Mouse (Mus musculus): ENCODE measurements around the gene Lama2. TPM values are rescaled to one million over a fixed set of nuclear protein-coding genes. Genes with fewer than 3 reads are reported as not detected.

Gene Lama2
- polyA plus RNA-seq, 1 experiment from 2014 or later, result 6.6 TPM

- H3K27ac ChIP-seq (replicated peaks; ENCODE audit: low read depth, low read length), result no peak overlapping the region
- no peaks in the 10 kb centered on the region for H3K27me3 ChIP-seq (ENCODE audit: control insufficient read depth, insufficient read depth, low read length)
- no peaks in the 10 kb centered on the region for H3K9me3 ChIP-seq (ENCODE audit: control insufficient read depth, low read length)
- no peaks in the 10 kb centered on the region for H3K36me3 ChIP-seq (ENCODE audit: control insufficient read depth, insufficient read depth, low read length)
- no peak overlapping the region for H3K4me3 ChIP-seq (replicated peaks; ENCODE audit: low read depth, low read length)
- no peaks in the 10 kb centered on the region for H3K4me1 ChIP-seq (ENCODE audit: control insufficient read depth, insufficient read depth, low read length)
- no peak overlapping the region for H3K4me2 ChIP-seq (ENCODE audit: low read length)
- ATAC-seq (ENCODE audit: low FRiP score, low TSS enrichment) (peak; percentile 40; the same call in 1 of the 2 replicates), DNase-seq (peak; percentile 23)
- no peak overlapping the region for H3K9ac ChIP-seq (replicated peaks; ENCODE audit: low read length)
- 51% methylated on average over 1 of the region's 1 CpGs for WGBS
Observed at GRCm38 (mm10) chr10:27468274-27468673, 151.3 kb downstream of the Lama2 start.

DNA sequence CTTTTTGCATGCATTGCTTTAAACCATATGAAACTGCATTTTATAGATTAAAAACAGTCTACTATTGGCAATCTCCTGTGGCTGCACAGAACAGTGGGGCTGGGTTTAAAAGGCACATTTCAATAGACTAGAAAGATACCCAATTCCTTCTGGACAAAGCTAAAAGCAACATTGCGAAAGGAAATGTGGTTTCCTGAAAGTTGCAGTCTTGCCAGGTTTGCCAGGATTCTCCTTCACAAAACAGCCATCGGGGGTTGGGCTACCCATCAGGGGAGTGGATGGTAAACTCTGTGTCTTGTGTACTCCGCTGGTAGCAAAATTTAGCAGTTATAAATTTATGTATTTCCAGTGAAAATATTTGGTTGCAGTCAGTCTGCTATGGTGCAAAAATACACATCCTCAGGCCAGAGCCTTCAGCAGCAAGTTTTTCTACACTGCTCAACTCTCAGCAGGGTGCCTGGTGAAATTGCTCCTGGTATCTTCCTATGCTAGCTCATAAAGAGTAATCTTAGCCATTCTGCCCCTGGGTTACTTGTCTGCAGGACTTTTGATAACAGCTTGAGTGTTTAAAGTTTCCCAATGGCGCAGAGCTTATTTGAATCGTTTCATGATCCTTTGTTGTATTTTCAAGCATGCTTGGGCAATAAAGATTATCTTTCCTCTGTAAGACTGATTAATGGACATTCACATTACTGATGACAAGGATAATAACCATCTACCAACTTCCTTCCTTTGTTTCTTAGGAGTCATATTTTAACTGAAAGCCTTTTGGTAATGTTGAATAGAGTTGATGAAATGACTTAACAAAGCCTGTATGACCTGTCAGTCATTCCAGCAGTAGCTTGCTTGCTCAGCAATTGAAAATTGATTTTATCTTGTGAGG lies 205.7 kb downstream of the Lama2 start:
- ATAC-seq (ENCODE audit: low FRiP score, low TSS enrichment), result no peak
- H3K36me3 ChIP-seq (ENCODE audit: control insufficient read depth, insufficient read depth, low read length), result no peaks in the 10 kb centered on the region
- H3K4me1 ChIP-seq (ENCODE audit: control insufficient read depth, insufficient read depth, low read length), result no peaks in the 10 kb centered on the region
- no peaks in the 10 kb centered on the region for H3K9me3 ChIP-seq (ENCODE audit: control insufficient read depth, low read length)
- DNase-seq, result peak; percentile 8
- no peak overlapping the region for H3K4me2 ChIP-seq (ENCODE audit: low read length)
- no peak overlapping the region for H3K4me3 ChIP-seq (replicated peaks; ENCODE audit: low read depth, low read length)
- H3K9ac ChIP-seq (replicated peaks; ENCODE audit: low read length), result no peak overlapping the region
- no peaks in the 10 kb centered on the region for H3K27me3 ChIP-seq (ENCODE audit: control insufficient read depth, insufficient read depth, low read length)
- WGBS, result 85% methylated on average over 5 of the region's 5 CpGs
- H3K27ac ChIP-seq (replicated peaks; ENCODE audit: low read depth, low read length), result no peak overlapping the region

GRCm38 (mm10) chr10:27390753-27391152 lies 228.8 kb downstream of the Lama2 start:
- no peak overlapping the region for H3K27ac ChIP-seq (replicated peaks; ENCODE audit: low read depth, low read length)
- no peaks in the 10 kb centered on the region for H3K9me3 ChIP-seq (ENCODE audit: control insufficient read depth, low read length)
- H3K9ac ChIP-seq (replicated peaks; ENCODE audit: low read length), result no peak overlapping the region
- H3K4me2 ChIP-seq (ENCODE audit: low read length), result no peak overlapping the region
- H3K4me3 ChIP-seq (replicated peaks; ENCODE audit: low read depth, low read length), result no peak overlapping the region
- DNase-seq, result no peak
- H3K36me3 ChIP-seq (ENCODE audit: control insufficient read depth, insufficient read depth, low read length), result no peaks in the 10 kb centered on the region
- WGBS, result 92% methylated on average over 1 of the region's 1 CpGs
- no peaks in the 10 kb centered on the region for H3K4me1 ChIP-seq (ENCODE audit: control insufficient read depth, insufficient read depth, low read length)
- H3K27me3 ChIP-seq (ENCODE audit: control insufficient read depth, insufficient read depth, low read length), result no peaks in the 10 kb centered on the region
- ATAC-seq (ENCODE audit: low FRiP score, low TSS enrichment), result no peak

DNA sequence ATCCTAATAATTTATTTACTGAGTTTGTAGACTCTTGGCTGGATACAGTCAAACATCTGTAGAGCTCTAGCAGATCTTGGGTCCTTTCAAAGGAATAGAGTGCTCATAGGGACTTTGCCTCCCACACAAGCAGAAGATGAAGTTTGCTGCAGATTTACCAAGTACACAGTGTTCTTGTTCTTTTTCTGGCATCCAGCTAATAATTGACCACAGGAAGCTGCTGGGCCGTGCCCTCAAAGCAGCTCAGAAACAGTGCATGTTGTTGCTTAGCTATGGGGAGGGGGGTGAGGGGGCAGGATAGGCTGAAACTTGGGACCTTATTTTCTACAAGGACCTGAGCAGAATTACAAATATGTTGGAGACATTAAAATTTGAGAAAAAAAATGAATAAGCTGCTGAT lies 232.0 kb downstream of the Lama2 start:
- no peaks in the 10 kb centered on the region for H3K27me3 ChIP-seq (ENCODE audit: control insufficient read depth, insufficient read depth, low read length)
- no peak overlapping the region for H3K27ac ChIP-seq (replicated peaks; ENCODE audit: low read depth, low read length)
- H3K4me3 ChIP-seq (replicated peaks; ENCODE audit: low read depth, low read length), result no peak overlapping the region
- no peaks in the 10 kb centered on the region for H3K36me3 ChIP-seq (ENCODE audit: control insufficient read depth, insufficient read depth, low read length)
- 77% methylated on average over 1 of the region's 1 CpGs for WGBS
- DNase-seq, result no peak
- ATAC-seq (ENCODE audit: low FRiP score, low TSS enrichment), result no peak
- no peaks in the 10 kb centered on the region for H3K9me3 ChIP-seq (ENCODE audit: control insufficient read depth, low read length)
- H3K4me1 ChIP-seq (ENCODE audit: control insufficient read depth, insufficient read depth, low read length), result no peaks in the 10 kb centered on the region; the same call in 1 of the 2 replicates
- no peak overlapping the region for H3K9ac ChIP-seq (replicated peaks; ENCODE audit: low read length)
- H3K4me2 ChIP-seq (ENCODE audit: low read length), result no peak overlapping the region

DNA sequence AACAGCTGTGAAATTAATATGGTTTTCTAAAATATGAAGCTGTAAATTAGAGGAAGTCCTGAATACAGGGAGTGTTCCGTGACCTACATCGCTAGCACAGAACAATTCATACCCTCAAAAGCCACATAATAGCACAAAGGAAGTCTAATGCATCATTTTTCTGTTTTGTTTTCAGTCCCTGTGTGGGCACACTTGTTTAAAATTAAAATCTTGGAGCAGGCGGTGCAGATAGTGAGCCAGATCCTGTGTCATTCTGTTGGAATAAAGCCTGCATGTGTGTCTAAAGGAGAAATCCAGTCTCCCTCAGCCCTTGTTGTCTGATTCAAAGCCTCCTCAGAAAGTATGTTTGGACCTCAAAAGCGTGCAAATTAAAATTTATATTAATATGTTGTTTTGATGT lies 234.9 kb downstream of the Lama2 start:
- DNase-seq (no peak), ATAC-seq (ENCODE audit: low FRiP score, low TSS enrichment) (no peak)
- H3K4me2 ChIP-seq (ENCODE audit: low read length), result no peak overlapping the region
- H3K4me3 ChIP-seq (replicated peaks; ENCODE audit: low read depth, low read length), result no peak overlapping the region
- no peaks in the 10 kb centered on the region for H3K9me3 ChIP-seq (ENCODE audit: control insufficient read depth, low read length)
- H3K36me3 ChIP-seq (ENCODE audit: control insufficient read depth, insufficient read depth, low read length), result no peaks in the 10 kb centered on the region
- no peak overlapping the region for H3K9ac ChIP-seq (replicated peaks; ENCODE audit: low read length)
- 87% methylated on average over 4 of the region's 4 CpGs for WGBS
- no peaks in the 10 kb centered on the region for H3K27me3 ChIP-seq (ENCODE audit: control insufficient read depth, insufficient read depth, low read length)
- no peak overlapping the region for H3K27ac ChIP-seq (replicated peaks; ENCODE audit: low read depth, low read length)
- no peaks in the 10 kb centered on the region; the same call in 1 of the 2 replicates for H3K4me1 ChIP-seq (ENCODE audit: control insufficient read depth, insufficient read depth, low read length)

DNA sequence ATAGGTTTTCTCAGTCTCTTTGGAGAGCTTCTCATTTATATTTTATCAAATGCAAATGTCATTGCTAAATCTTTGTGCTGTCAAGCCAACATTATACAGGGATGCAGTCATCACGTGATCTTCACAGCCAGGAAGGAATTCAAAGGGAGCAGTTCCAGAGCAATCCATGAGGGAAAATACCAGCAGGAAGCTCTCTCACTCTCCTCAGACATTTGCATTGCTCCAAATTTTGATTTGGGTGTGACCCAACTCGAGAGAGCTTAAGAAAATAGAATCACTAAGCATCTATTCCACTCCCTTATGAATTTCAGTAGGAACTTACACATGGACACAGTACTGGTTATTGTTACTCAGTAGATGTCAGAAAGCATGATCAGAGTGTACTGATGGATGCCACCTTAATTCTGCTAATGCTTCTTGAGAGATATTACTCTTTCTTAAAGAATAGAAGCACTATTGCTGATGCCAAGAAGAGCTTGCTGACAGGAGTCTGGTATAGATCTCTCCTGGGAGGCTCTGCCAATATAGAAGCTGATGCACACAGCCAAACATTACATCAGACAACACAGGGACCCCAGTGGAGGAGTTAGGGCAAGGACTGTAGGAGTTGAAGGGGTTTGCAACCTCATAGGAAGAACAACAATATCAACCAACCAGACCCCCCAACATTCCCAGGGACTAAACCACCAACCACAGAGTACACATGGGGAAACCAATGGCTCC lies 236.5 kb downstream of the Lama2 start:
- H3K9ac ChIP-seq (replicated peaks; ENCODE audit: low read length), result no peak overlapping the region
- no peaks in the 10 kb centered on the region for H3K27me3 ChIP-seq (ENCODE audit: control insufficient read depth, insufficient read depth, low read length)
- H3K36me3 ChIP-seq (ENCODE audit: control insufficient read depth, insufficient read depth, low read length), result no peaks in the 10 kb centered on the region
- ATAC-seq (ENCODE audit: low FRiP score, low TSS enrichment) (peak; percentile 20; the same call in 1 of the 2 replicates), DNase-seq (peak; percentile 5)
- no peaks in the 10 kb centered on the region; the same call in 1 of the 2 replicates for H3K4me1 ChIP-seq (ENCODE audit: control insufficient read depth, insufficient read depth, low read length)
- no peaks in the 10 kb centered on the region for H3K9me3 ChIP-seq (ENCODE audit: control insufficient read depth, low read length)
- no peak overlapping the region for H3K4me3 ChIP-seq (replicated peaks; ENCODE audit: low read depth, low read length)
- WGBS, result 40% methylated on average over 2 of the region's 2 CpGs
- H3K27ac ChIP-seq (replicated peaks; ENCODE audit: low read depth, low read length), result no peak overlapping the region
- no peak overlapping the region for H3K4me2 ChIP-seq (ENCODE audit: low read length)

DNA sequence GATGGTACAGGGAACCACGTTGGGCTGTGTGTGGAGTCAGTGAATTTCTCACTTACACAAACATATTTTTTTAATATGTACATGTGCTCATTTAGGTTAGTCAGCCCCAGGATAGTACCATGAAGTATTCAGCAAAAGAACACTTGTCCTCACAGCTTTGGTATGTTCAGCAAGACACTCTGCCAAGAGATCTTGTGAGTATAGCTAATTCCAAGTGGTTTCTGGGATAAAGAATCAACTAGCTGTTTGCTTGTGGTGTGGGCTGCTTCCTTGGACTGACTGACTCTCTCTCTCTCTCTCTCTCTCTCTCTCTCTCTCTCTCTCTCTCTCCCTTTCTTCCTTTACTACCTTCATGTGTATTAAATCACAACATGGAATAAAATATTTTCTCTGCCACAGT lies 241.3 kb downstream of the Lama2 start:
- Histone ChIP-seq H3K4me3 (replicated peaks; ENCODE audit: low read depth, low read length) (no peak overlapping the region), H3K4me1 (ENCODE audit: control insufficient read depth, insufficient read depth, low read length) (no peaks in the 10 kb centered on the region; the same call in 1 of the 2 replicates), H3K27me3 (ENCODE audit: control insufficient read depth, insufficient read depth, low read length) (no peaks in the 10 kb centered on the region), H3K27ac (replicated peaks; ENCODE audit: low read depth, low read length) (no peak overlapping the region), H3K9ac (replicated peaks; ENCODE audit: low read length) (no peak overlapping the region), H3K4me2 (ENCODE audit: low read length) (no peak overlapping the region), H3K36me3 (ENCODE audit: control insufficient read depth, insufficient read depth, low read length) (no peaks in the 10 kb centered on the region), H3K9me3 (ENCODE audit: control insufficient read depth, low read length) (no peaks in the 10 kb centered on the region)
- ATAC-seq (ENCODE audit: low FRiP score, low TSS enrichment) (no peak), DNase-seq (no peak)
- WGBS, result 60% methylated on average over 1 of the region's 1 CpGs

GRCm38 (mm10) chr10:27344278-27344677 lies 275.3 kb downstream of the Lama2 start:
- no peak overlapping the region for H3K4me3 ChIP-seq (replicated peaks; ENCODE audit: low read depth, low read length)
- H3K4me1 ChIP-seq (ENCODE audit: control insufficient read depth, insufficient read depth, low read length), result no peaks in the 10 kb centered on the region
- H3K27me3 ChIP-seq (ENCODE audit: control insufficient read depth, insufficient read depth, low read length), result no peaks in the 10 kb centered on the region
- no peak overlapping the region for H3K9ac ChIP-seq (replicated peaks; ENCODE audit: low read length)
- no peaks in the 10 kb centered on the region for H3K36me3 ChIP-seq (ENCODE audit: control insufficient read depth, insufficient read depth, low read length)
- no peaks in the 10 kb centered on the region for H3K9me3 ChIP-seq (ENCODE audit: control insufficient read depth, low read length)
- ATAC-seq (ENCODE audit: low FRiP score, low TSS enrichment) (no peak), DNase-seq (peak; percentile 49)
- no peak overlapping the region for H3K4me2 ChIP-seq (ENCODE audit: low read length)
- WGBS, result 30% methylated on average over 7 of the region's 7 CpGs
- no peak overlapping the region for H3K27ac ChIP-seq (replicated peaks; ENCODE audit: low read depth, low read length)
